19 mouse cellular contexts compared by ENCODE assay signal in genomic region chr1:105977446-105978094, GRCm38 (mm10). TPM values are rescaled to one million over a fixed set of nuclear protein-coding genes. Genes with fewer than 3 reads are reported as not detected.
DNase-seq lines count a peak whose midpoint lies in the region; ATAC-seq and TF ChIP-seq lines count a peak whose summit lies in the region.
"Had no signal": no experiment of that assay in that cellular context is flagged by ENCODE, and none has a peak within 500 bp of the region (broad histone marks: within the 10 kb centered on the region; RNA-seq: fewer than 3 reads in every experiment).

No protein-coding gene starts in this region.

- no peaks in the 10 kb centered on the region for H3K4me1 ChIP-seq in intestine, embryonic 16.5 days (ENCODE audit: control insufficient read depth, insufficient read depth, low read length)
- H3K4me1 ChIP-seq in liver, postnatal 0 days (ENCODE audit: insufficient read depth), result peaks cover 23% of the 10 kb centered on the region
- H3K4me1 ChIP-seq in forebrain, postnatal 0 days (ENCODE audit: insufficient read depth), result no peaks in the 10 kb centered on the region
- H3K4me1 ChIP-seq: forebrain, embryonic 13.5 days; lung, embryonic 15.5 days had no signal

- peak; percentile 56 for ATAC-seq in frontal cortex, adult (ENCODE audit: low TSS enrichment)
- ATAC-seq in intestine, embryonic 16.5 days, result peak; percentile 80
- peak; percentile 88 for ATAC-seq in liver, postnatal 0 days
- no peak for ATAC-seq in forebrain, postnatal 0 days
- ATAC-seq: forebrain, embryonic 13.5 days; hindbrain, embryonic 16.5 days; midbrain, embryonic 16.5 days had no signal

- H3K9me3 ChIP-seq in intestine, embryonic 16.5 days (ENCODE audit: control insufficient read depth, low read length), result no peaks in the 10 kb centered on the region
- no peaks in the 10 kb centered on the region for H3K9me3 ChIP-seq in liver, postnatal 0 days (ENCODE audit: low read length)
- H3K9me3 ChIP-seq in forebrain, postnatal 0 days (ENCODE audit: low read length), result no peaks in the 10 kb centered on the region
- H3K9me3 ChIP-seq: forebrain, embryonic 13.5 days; lung, embryonic 15.5 days had no signal

- no peak overlapping the region for H3K4me3 ChIP-seq in intestine, embryonic 16.5 days (ENCODE audit: low read length)
- no peak overlapping the region for H3K4me3 ChIP-seq in liver, postnatal 0 days (ENCODE audit: low read depth, low read length)
- H3K4me3 ChIP-seq in forebrain, postnatal 0 days (ENCODE audit: low read depth, low read length), result no peak overlapping the region
- H3K4me3 ChIP-seq: forebrain, embryonic 13.5 days; heart, embryonic 13.5 days; left cerebral cortex, adult 2 months; lung, embryonic 15.5 days had no signal

- DNase-seq in frontal cortex, adult 2 months (ENCODE audit: extremely low spot score in 1 of 2, low spot score in 1 of 2), result no peak
- peak; percentile 37 to 61 for DNase-seq in kidney, postnatal 25 days
- no peak for DNase-seq in liver, postnatal 0 days
- DNase-seq in layer of hippocampus, adult 8-10 months (ENCODE audit: low spot score in 2 of 2), result no peak
- no peak for DNase-seq in forebrain, postnatal 0 days
- no peak for DNase-seq in right cerebral cortex, adult 18-20 months
- DNase-seq: adrenal gland, adult 8-10 months; cerebellum, adult 11-12 months; cerebellum, postnatal 36 days; heart, postnatal 36 days; spleen, adult 18-20 months had no signal

- H3K4me2 ChIP-seq in intestine, embryonic 16.5 days (ENCODE audit: low read depth, low read length), result 0 out of 2 replicates have a peak overlapping the region, but pooled peaks have one; percentile 3
- no peak overlapping the region for H3K4me2 ChIP-seq in liver, postnatal 0 days (ENCODE audit: low read depth, low read length)
- no peak overlapping the region for H3K4me2 ChIP-seq in forebrain, postnatal 0 days (ENCODE audit: low read depth)
- H3K4me2 ChIP-seq: forebrain, embryonic 13.5 days; heart, embryonic 13.5 days; lung, embryonic 15.5 days had no signal

- TF ChIP-seq EP300 in liver, postnatal 0 days (IDR thresholded peaks at IDR 0.05; ENCODE audit: low read depth), result no peak

- 66% methylated on average over 7 of the region's 7 CpGs for WGBS in intestine, embryonic 16.5 days
- 65% methylated on average over 7 of the region's 7 CpGs for WGBS in liver, postnatal 0 days (ENCODE audit: insufficient replicate concordance)
- 97% methylated on average over 7 of the region's 7 CpGs for WGBS in forebrain, postnatal 0 days

- no peak for TF ChIP-seq CTCF in liver, postnatal 0 days (IDR thresholded peaks at IDR 0.05; ENCODE audit: low read depth)
- no peak for TF ChIP-seq CTCF in forebrain, postnatal 0 days (IDR thresholded peaks at IDR 0.05; ENCODE audit: low read depth)

- H3K36me3 ChIP-seq in intestine, embryonic 16.5 days (ENCODE audit: control insufficient read depth, insufficient read depth, low read length), result no peaks in the 10 kb centered on the region
- no peaks in the 10 kb centered on the region; the same call in 1 of the 2 replicates for H3K36me3 ChIP-seq in liver, postnatal 0 days (replicated peaks; ENCODE audit: insufficient read depth, low read length)
- H3K36me3 ChIP-seq in forebrain, postnatal 0 days (ENCODE audit: insufficient read depth), result no peaks in the 10 kb centered on the region
- H3K36me3 ChIP-seq: lung, embryonic 15.5 days had no signal

- H3K27me3 ChIP-seq in intestine, embryonic 16.5 days (replicated peaks; ENCODE audit: control insufficient read depth, insufficient read depth, low read length), result no peaks in the 10 kb centered on the region
- no peaks in the 10 kb centered on the region for H3K27me3 ChIP-seq in liver, postnatal 0 days (ENCODE audit: insufficient read depth, low read length)
- H3K27me3 ChIP-seq in forebrain, postnatal 0 days (ENCODE audit: insufficient read depth, low read length), result no peaks in the 10 kb centered on the region
- H3K27me3 ChIP-seq: forebrain, embryonic 13.5 days; heart, embryonic 13.5 days; lung, embryonic 15.5 days had no signal

- H3K9ac ChIP-seq in intestine, embryonic 16.5 days (ENCODE audit: low read depth, low read length), result no peak overlapping the region
- H3K9ac ChIP-seq in liver, postnatal 0 days (replicated peaks), result no peak overlapping the region
- H3K9ac ChIP-seq in forebrain, postnatal 0 days, result no peak overlapping the region
- H3K9ac ChIP-seq: forebrain, embryonic 13.5 days; heart, embryonic 13.5 days; lung, embryonic 15.5 days had no signal

- no peak overlapping the region; the same call in 1 of the 2 replicates for H3K27ac ChIP-seq in intestine, embryonic 16.5 days (ENCODE audit: low read length)
- peak overlapping the region; percentile 82 for H3K27ac ChIP-seq in liver, postnatal 0 days (ENCODE audit: low read depth)
- H3K27ac ChIP-seq in forebrain, postnatal 0 days (ENCODE audit: low read depth, low read length), result no peak overlapping the region
- H3K27ac ChIP-seq: forebrain, embryonic 13.5 days; heart, embryonic 13.5 days; left cerebral cortex, adult 2 months; lung, embryonic 15.5 days had no signal

RNA-seq across cellular contexts. Expression of gene Zcchc2, which starts 12.6 kb away (rescaled TPM):
- polyA plus RNA-seq in frontal cortex, adult 2 months (2012; rRNA removed), result 16.7 TPM in 2 replicates
- 1.8 and 2.0 TPM in 2 replicates for polyA plus RNA-seq in intestine, embryonic 16.5 days (2015; fragmentation: Nextera tagmentation; extraction: Ambion mirVana)
- polyA plus RNA-seq in liver, postnatal 0 days (2015; fragmentation: Nextera tagmentation; extraction: Ambion mirVana), result 1.4 and 1.6 TPM in 2 replicates
- total RNA-seq in layer of hippocampus, adult 8-10 months (2022), result 10 to 100 TPM; 20.6 to 25.6 (median 23.3) TPM
- total RNA-seq in forebrain, postnatal 0 days (2014; rRNA removed), result 11.8 and 14.2 TPM in 2 replicates
- polyA plus RNA-seq in forebrain, postnatal 0 days (2015; fragmentation: Nextera tagmentation; extraction: Ambion mirVana), result 1.4 and 2.0 TPM in 2 replicates

Comparison
In these comparisons a context has a peak if more than half of its experiments do, and no peak if none do; other contexts are left out.
1. DNase-seq: peak in kidney, postnatal 25 days (2 of 2); none in frontal cortex, adult 2 months (0 of 2), liver, postnatal 0 days (single experiment), layer of hippocampus, adult 8-10 months (0 of 2), forebrain, postnatal 0 days (single experiment) and right cerebral cortex, adult 18-20 months (single experiment).